Mouse (Mus musculus) liver, embryonic 16.5 days (tissue): ENCODE measurements around the gene Trip12. TPM values are rescaled to one million over a fixed set of nuclear protein-coding genes. Genes with fewer than 3 reads are reported as not detected.
A peak's percentile ranks its signal among the peaks of the same experiment; 100 is the strongest.

Experiments
- ATAC-seq: fragments of 200-750 bp; cut with Nextera tagmentation; 2 replicates; pipeline ENCODE4 v1.8.0; 2017; ENCODE audit warnings: low read depth, mild to moderate bottlenecking, moderate number of reproducible peaks, moderate library complexity
- H3K27ac ChIP-seq: fragments of 300-500 bp; sonication (generic); 2 replicates; pipeline ENCODE4 v1.5.1; 2014; ENCODE audit warnings: mild to moderate bottlenecking, low read length
- H3K27me3 ChIP-seq: fragments of 300-500 bp; sonication (generic); 2 replicates; pipeline ENCODE4 v1.6.1; 2014; ENCODE audit warnings: low read depth, low read length, mixed read lengths; ENCODE audit not compliant: control insufficient read depth, insufficient read depth
- H3K36me3 ChIP-seq: fragments of 300-500 bp; sonication (generic); 2 replicates; pipeline ENCODE4 v1.6.1; 2014; ENCODE audit warnings: mild to moderate bottlenecking; ENCODE audit not compliant: control insufficient read depth, insufficient read depth
- H3K4me1 ChIP-seq: fragments of 300-500 bp; sonication (generic); 2 replicates; pipeline ENCODE4 v1.6.1; 2014; ENCODE audit warnings: low read depth, low read length, mixed read lengths; ENCODE audit not compliant: control insufficient read depth
- H3K4me2 ChIP-seq: fragments of 300-500 bp; sonication (generic); 2 replicates; pipeline ENCODE4 v1.6.1; 2014; ENCODE audit warnings: low read depth, low read length, mixed read lengths
- H3K4me3 ChIP-seq: fragments of 300-500 bp; sonication (generic); 2 replicates; pipeline ENCODE4 v1.5.1; 2014; ENCODE audit warnings: low read depth, mild to moderate bottlenecking, low read length
- H3K9ac ChIP-seq: fragments of 300-500 bp; sonication (generic); 2 replicates; pipeline ENCODE4 v1.6.1; 2014; ENCODE audit warnings: low read depth, low read length
- H3K9me3 ChIP-seq: fragments of 300-500 bp; sonication (generic); replicated peaks from 2 replicates; pipeline ENCODE4 v1.6.1; 2016; ENCODE audit warnings: low read length; ENCODE audit not compliant: control insufficient read depth
- WGBS: fragments of 180-500 bp; shearing (Covaris S2); extraction: QIAGEN DNeasy Blood & Tissue Kit; methylation state at CpG from one replicate; pipeline ENCODE4 v1.1.7; 2014; ENCODE audit not compliant: insufficient replicate concordance; 5-methylcytosine and 5-hydroxymethylcytosine counted together
- polyA plus RNA-seq: library from polyadenylated mRNA; unstranded; fragments of >200 nt; fragmentation: Nextera tagmentation; extraction: Ambion mirVana; gene quantifications from 2 replicates; pipeline ENCODE4 v1.2.1, GENCODE M21; 2015

The Trip12 gene
- polyA plus RNA-seq, 1 experiment from 2014 or later, result 31.6 TPM

GRCm38 (mm10) chr1:84722371-84722770, 117.9 kb downstream of the Trip12 start:
- Histone ChIP-seq H3K9me3 (no peaks in the 10 kb centered on the region), H3K36me3 (peaks cover 19% of the 10 kb centered on the region), H3K27me3 (no peaks in the 10 kb centered on the region), H3K4me3 (no peak overlapping the region), H3K9ac (no peak overlapping the region), H3K4me1 (peaks cover 2% of the 10 kb centered on the region; the same call in 1 of the 2 replicates), H3K4me2 (no peak overlapping the region), H3K27ac (no peak overlapping the region)
- ATAC-seq, result peak; percentile 55; the same call in 1 of the 2 replicates
- WGBS, result 76% methylated on average over 3 of the region's 3 CpGs

GRCm38 (mm10) chr1:84721942-84722341, 118.4 kb downstream of the Trip12 start:
- Histone ChIP-seq H3K9me3 (no peaks in the 10 kb centered on the region), H3K4me3 (no peak overlapping the region), H3K27me3 (no peaks in the 10 kb centered on the region), H3K4me2 (no peak overlapping the region), H3K9ac (no peak overlapping the region), H3K4me1 (peaks cover 2% of the 10 kb centered on the region; the same call in 1 of the 2 replicates), H3K27ac (no peak overlapping the region), H3K36me3 (peaks cover 19% of the 10 kb centered on the region)
- ATAC-seq, result no peak
- 70% methylated on average over 3 of the region's 3 CpGs for WGBS

GRCm38 (mm10) chr1:84709810-84710785, 130.2 kb downstream of the Trip12 start:
- Histone ChIP-seq H3K9me3 (no peaks in the 10 kb centered on the region), H3K4me3 (no peak overlapping the region), H3K4me2 (no peak overlapping the region), H3K4me1 (no peaks in the 10 kb centered on the region), H3K36me3 (no peaks in the 10 kb centered on the region), H3K9ac (no peak overlapping the region), H3K27ac (no peak overlapping the region), H3K27me3 (no peaks in the 10 kb centered on the region)
- ATAC-seq, result no peak
- 13% methylated on average over 31 of the region's 31 CpGs for WGBS

DNA sequence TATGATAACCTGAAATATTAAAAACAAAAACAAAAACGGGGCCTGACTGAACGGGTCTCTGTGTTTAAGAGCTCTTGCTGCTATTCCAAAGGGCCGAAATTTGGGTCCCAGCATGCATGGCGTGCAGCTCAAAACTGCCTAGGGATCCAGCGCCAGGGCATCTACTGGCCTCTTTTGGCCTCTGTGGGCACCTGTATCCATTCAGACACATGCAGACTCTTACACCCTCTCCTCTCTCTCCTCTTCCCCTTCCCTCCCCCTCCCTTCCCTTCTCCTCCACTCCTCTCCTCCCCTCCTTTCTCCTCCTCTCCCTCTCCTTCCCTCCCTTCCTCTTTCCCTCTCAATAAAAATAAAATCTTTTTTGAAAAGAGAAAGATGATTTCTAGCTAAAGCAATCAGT, 130.9 kb downstream of the Trip12 start:
- Histone ChIP-seq H3K36me3 (no peaks in the 10 kb centered on the region), H3K4me1 (no peaks in the 10 kb centered on the region), H3K9ac (no peak overlapping the region), H3K4me3 (no peak overlapping the region), H3K27ac (no peak overlapping the region), H3K27me3 (no peaks in the 10 kb centered on the region), H3K9me3 (no peaks in the 10 kb centered on the region), H3K4me2 (no peak overlapping the region)
- no peak for ATAC-seq
- 18% methylated on average over 5 of the region's 5 CpGs for WGBS

DNA sequence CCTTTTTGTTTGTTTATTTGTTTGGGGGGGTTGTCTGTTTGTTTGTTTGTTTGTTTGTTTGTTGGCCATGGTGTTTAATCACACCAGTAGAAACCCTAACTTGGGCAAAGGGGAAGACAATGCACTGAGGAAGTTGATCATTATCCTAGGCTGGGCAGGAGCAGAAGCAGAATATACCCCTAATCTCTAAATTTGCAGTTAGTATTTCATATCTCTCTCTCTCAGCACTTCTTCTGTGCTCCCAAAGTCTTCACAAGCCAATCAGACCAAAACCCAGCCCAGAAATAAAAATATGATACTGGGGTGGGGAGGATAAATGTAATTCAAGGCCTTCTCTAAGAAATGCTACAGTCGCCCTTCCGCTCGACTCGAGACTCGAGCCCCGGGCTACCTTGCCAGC, 140.1 kb downstream of the Trip12 start:
- whole genome bisulfite sequencing, result 94% methylated on average over 6 of the region's 6 CpGs
- Histone ChIP-seq H3K27ac (no peak overlapping the region), H3K27me3 (peaks cover 16% of the 10 kb centered on the region), H3K4me1 (peaks cover 3% of the 10 kb centered on the region; the same call in 1 of the 2 replicates), H3K36me3 (no peaks in the 10 kb centered on the region), H3K9ac (no peak overlapping the region), H3K4me3 (no peak overlapping the region), H3K9me3 (no peaks in the 10 kb centered on the region), H3K4me2 (no peak overlapping the region)
- no peak for ATAC-seq

DNA sequence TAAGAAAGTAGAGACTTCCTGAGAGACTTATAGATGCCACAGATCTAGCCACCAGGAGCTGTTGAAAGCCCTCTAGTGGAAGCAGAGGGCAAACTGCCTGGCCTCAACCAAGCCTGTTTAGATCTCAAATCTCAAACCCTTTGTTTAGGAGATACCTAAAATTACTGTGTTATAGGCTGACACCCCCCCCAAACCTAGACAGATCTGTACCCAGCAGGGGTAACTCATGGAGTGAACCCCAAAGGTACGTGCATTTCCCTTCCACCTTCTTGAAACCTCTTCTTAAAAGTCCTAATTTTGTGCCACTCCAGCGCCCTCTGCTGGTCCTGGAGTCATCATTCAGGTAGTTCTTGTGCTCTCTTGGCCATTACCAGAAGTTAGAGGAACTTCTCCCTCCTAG, 143.2 kb downstream of the Trip12 start:
- H3K4me3 ChIP-seq, result no peak overlapping the region
- H3K27ac ChIP-seq, result no peak overlapping the region
- no peaks in the 10 kb centered on the region for H3K36me3 ChIP-seq
- H3K27me3 ChIP-seq, result peaks cover 24% of the 10 kb centered on the region
- WGBS, result 0% methylated on average over 2 of the region's 2 CpGs
- H3K4me2 ChIP-seq, result no peak overlapping the region
- H3K9me3 ChIP-seq, result no peaks in the 10 kb centered on the region
- H3K9ac ChIP-seq, result no peak overlapping the region
- H3K4me1 ChIP-seq, result peaks cover 3% of the 10 kb centered on the region; the same call in 1 of the 2 replicates
- ATAC-seq, result no peak

GRCm38 (mm10) chr1:84695517-84696411, 144.6 kb downstream of the Trip12 start, which contains the start of gene Dner:
Gene Dner, minus strand, starts transcription at chr1:84696221.
- Histone ChIP-seq H3K36me3 (no peaks in the 10 kb centered on the region), H3K4me3 (peak within 1 kb of the TSS; percentile 24; the same call in 1 of the 2 replicates), H3K9me3 (no peaks in the 10 kb centered on the region), H3K4me1 (peaks cover 3% of the 10 kb centered on the region; the same call in 1 of the 2 replicates), H3K4me2 (peak within 1 kb of the TSS; percentile 53), H3K9ac (no peak within 1 kb of the TSS), H3K27me3 (peaks cover 24% of the 10 kb centered on the region), H3K27ac (no peak within 1 kb of the TSS)
- under 1% methylated on average over 73 of the region's 75 CpGs for WGBS
- no peak; the same call in 1 of the 2 replicates for ATAC-seq

DNA sequence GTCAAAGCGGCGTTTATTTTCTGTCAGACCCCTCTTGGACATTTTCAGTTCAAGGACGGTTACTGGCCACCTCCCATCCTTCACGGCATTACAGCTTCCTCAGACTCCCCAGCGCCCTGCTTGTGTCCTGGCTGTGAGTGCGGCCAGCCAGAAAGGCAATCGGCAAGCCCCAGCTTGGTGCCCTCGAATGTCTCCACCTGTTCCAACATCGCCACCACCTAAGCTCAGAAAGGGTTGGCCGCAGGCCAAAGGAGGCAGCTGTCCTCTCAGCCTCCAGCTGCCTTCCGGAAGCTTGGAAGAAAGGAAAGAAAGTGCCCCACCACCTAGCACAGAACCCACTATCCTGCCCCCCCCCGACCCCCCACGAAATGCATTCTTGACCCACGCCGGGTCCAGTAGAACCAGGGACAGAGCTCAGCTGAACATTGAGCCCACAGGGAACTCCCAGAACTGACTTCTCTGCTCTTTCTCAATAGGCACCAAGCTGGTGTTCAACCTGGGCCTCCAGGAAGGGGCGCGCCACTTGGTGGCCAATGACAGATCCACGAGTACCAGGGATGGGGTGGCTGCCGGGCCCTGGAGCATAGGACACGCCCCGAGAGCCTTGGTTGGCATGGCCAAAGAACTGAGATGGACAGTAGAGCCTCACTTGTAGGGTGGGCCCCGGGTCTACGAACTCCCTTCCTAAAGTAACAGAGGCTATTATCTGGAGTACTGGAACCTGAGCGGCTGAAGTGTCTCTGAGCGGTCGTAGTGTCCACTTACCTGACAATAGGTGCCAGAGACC, 145.4 kb downstream of the Trip12 start:
- peak overlapping the region; percentile 24; the same call in 1 of the 2 replicates for H3K4me3 ChIP-seq
- no peak for ATAC-seq
- peaks cover 24% of the 10 kb centered on the region for H3K27me3 ChIP-seq
- peak overlapping the region; percentile 53; the same call in 1 of the 2 replicates for H3K4me2 ChIP-seq
- H3K36me3 ChIP-seq, result no peaks in the 10 kb centered on the region
- H3K4me1 ChIP-seq, result peaks cover 3% of the 10 kb centered on the region; the same call in 1 of the 2 replicates
- no peak overlapping the region for H3K9ac ChIP-seq
- WGBS, result 13% methylated on average over 26 of the region's 26 CpGs
- no peaks in the 10 kb centered on the region for H3K9me3 ChIP-seq
- H3K27ac ChIP-seq, result no peak overlapping the region
